Comparison of ENCODE assay signal across 9 mouse cellular contexts in the genomic region with DNA sequence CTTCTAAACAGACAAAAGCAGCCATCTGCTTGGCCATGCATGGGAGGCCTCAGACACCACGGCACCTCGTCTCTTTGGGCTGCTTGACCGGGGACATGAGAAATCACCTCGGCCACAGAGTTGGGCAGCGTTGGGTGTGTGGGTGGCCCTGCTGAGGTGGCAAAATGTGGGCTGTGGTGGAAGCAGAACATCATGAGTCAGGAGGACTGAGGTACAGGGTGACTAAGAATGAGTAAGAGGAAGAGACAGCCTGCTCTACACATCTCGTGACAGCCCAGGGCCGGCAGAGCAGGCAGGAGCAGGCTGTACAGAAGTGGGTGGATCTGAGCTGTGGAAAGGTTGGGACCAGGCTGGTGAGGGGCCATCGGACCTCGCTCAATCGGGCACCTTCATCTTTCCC. TPM values are rescaled to one million over a fixed set of nuclear protein-coding genes. Genes with fewer than 3 reads are reported as not detected.
DNase-seq lines count a peak whose midpoint lies in the region; ATAC-seq and TF ChIP-seq lines count a peak whose summit lies in the region.
"Had no signal": no experiment of that assay in that cellular context is flagged by ENCODE, and none has a peak within 500 bp of the region (broad histone marks: within the 10 kb centered on the region; RNA-seq: fewer than 3 reads in every experiment).

No protein-coding gene starts in this region.

- no peaks in the 10 kb centered on the region for H3K27me3 ChIP-seq in spleen, adult 2 months (ENCODE audit: control insufficient read depth, insufficient read depth, low read length)
- H3K27me3 ChIP-seq in midbrain, embryonic 11.5 days (ENCODE audit: control insufficient read depth, insufficient read depth, low read length), result no peaks in the 10 kb centered on the region
- H3K27me3 ChIP-seq: embryonic facial prominence, embryonic 15.5 days had no signal

- H3K4me3 ChIP-seq in spleen, adult 2 months (ENCODE audit: extremely low read depth, insufficient read depth, insufficient read length), result no peak overlapping the region
- no peak overlapping the region for H3K4me3 ChIP-seq in midbrain, embryonic 11.5 days (ENCODE audit: low read depth, low read length)
- H3K4me3 ChIP-seq: embryonic facial prominence, embryonic 15.5 days had no signal

- H3K4me2 ChIP-seq in midbrain, embryonic 11.5 days, result no peak overlapping the region
- H3K4me2 ChIP-seq: embryonic facial prominence, embryonic 15.5 days had no signal

- peak overlapping the region; percentile 24 for H3K27ac ChIP-seq in spleen, adult 2 months (ENCODE audit: insufficient read depth, low read length)
- H3K27ac ChIP-seq in midbrain, embryonic 11.5 days (ENCODE audit: low read depth, low read length), result no peak overlapping the region
- H3K27ac ChIP-seq: embryonic facial prominence, embryonic 15.5 days had no signal

- ATAC-seq in inflammation-experienced regulatory T-cells, adult 6 months, result peak; percentile 76
- peak; percentile 78 for ATAC-seq in monocyte, adult 5-6 weeks (replicated peaks; ENCODE audit: insufficient number of reproducible peaks, low FRiP score, low TSS enrichment, poor library complexity, severe bottlenecking)
- no peak for ATAC-seq in midbrain, embryonic 11.5 days (ENCODE audit: low FRiP score)

- peaks cover 31% of the 10 kb centered on the region for H3K36me3 ChIP-seq in spleen, adult 2 months (ENCODE audit: control insufficient read depth, insufficient read depth, low read length)
- peaks cover 17% of the 10 kb centered on the region for H3K36me3 ChIP-seq in midbrain, embryonic 11.5 days (ENCODE audit: control insufficient read depth, insufficient read depth, low read length)

- TF ChIP-seq POLR2A in spleen, adult 2 months (IDR thresholded peaks at IDR 0.05; ENCODE audit: low read depth, low read length), result no peak

- H3K4me1 ChIP-seq in spleen, adult 2 months (ENCODE audit: control insufficient read depth, insufficient read depth, insufficient read length), result peaks cover 6% of the 10 kb centered on the region; the same call in 1 of the 2 replicates
- H3K4me1 ChIP-seq in midbrain, embryonic 11.5 days (ENCODE audit: control insufficient read depth, insufficient read depth, low read length), result no peaks in the 10 kb centered on the region
- H3K4me1 ChIP-seq: embryonic facial prominence, embryonic 15.5 days had no signal

- H3K9ac ChIP-seq in midbrain, embryonic 11.5 days (ENCODE audit: low read length), result no peak overlapping the region
- H3K9ac ChIP-seq: embryonic facial prominence, embryonic 15.5 days had no signal

- WGBS in spleen, adult 2 months, result 65% methylated on average over 10 of the region's 10 CpGs
- 93% methylated on average over 10 of the region's 10 CpGs for WGBS in midbrain, embryonic 11.5 days

- no peak for TF ChIP-seq CTCF in spleen, adult 2 months (IDR thresholded peaks at IDR 0.05; ENCODE audit: extremely low read depth, insufficient read depth, insufficient read length, insufficient replicate concordance)

- DNase-seq in spleen, adult 2 months (ENCODE audit: low read depth in 1 of 2, low spot score in 2 of 2), result no peak
- DNase-seq in spleen, postnatal 4 days (ENCODE audit: low spot score in 2 of 2), result no peak
- DNase-seq in adrenal gland, postnatal 14 days, result peak; percentile 57
- no peak for DNase-seq in midbrain, embryonic 11.5 days (ENCODE audit: low spot score, missing footprints)
- DNase-seq in ovary, postnatal 10 days (ENCODE audit: low spot score), result no peak
- DNase-seq in adipocyte (ENCODE audit: low spot score), result no peak

- no peaks in the 10 kb centered on the region for H3K9me3 ChIP-seq in midbrain, embryonic 11.5 days (ENCODE audit: control insufficient read depth, low read length)
- H3K9me3 ChIP-seq: embryonic facial prominence, embryonic 15.5 days had no signal

RNA-seq across cellular contexts. Expression of gene Dhx34, which starts 14.3 kb away (rescaled TPM):
- polyA plus RNA-seq in spleen, adult 2 months (2012; rRNA removed), result 49.3 and 63.1 TPM in 2 replicates
- total RNA-seq in adrenal gland, postnatal 14 days (2021), result 12.3 and 13.7 TPM in 2 replicates
- 10 to 100 TPM in 2 of 3 experiments, 1 to 10 TPM in 1; 8.3 to 12.4 (median 11.4) TPM for polyA plus RNA-seq in inflammation-experienced regulatory T-cells, adult 6 months (2017; shearing (Covaris generic))
- 7.7 to 12.4 TPM (median 10.4 TPM) in 3 replicates for total RNA-seq in monocyte, adult 5-6 weeks (2017)
- 9.0 and 10.3 TPM in 2 replicates for polyA plus RNA-seq in midbrain, embryonic 11.5 days (2014; fragmentation: Nextera tagmentation; extraction: Ambion mirVana)

RNA-seq across cellular contexts. Expression of gene Meis3, which starts 32.6 kb away (rescaled TPM):
- 21.9 and 28.7 TPM in 2 replicates for polyA plus RNA-seq in spleen, adult 2 months (2012; rRNA removed)
- 9.4 and 16.2 TPM in 2 replicates for total RNA-seq in adrenal gland, postnatal 14 days (2021)
- polyA plus RNA-seq in inflammation-experienced regulatory T-cells, adult 6 months (2017; shearing (Covaris generic)), result 10 to 100 TPM in 2 of 3 experiments, 1 to 10 TPM in 1; 8.6 to 23.2 (median 20.8) TPM
- 3.0 to 15.5 TPM (median 6.4 TPM) in 3 replicates for total RNA-seq in monocyte, adult 5-6 weeks (2017)
- 74.7 and 80.7 TPM in 2 replicates for polyA plus RNA-seq in midbrain, embryonic 11.5 days (2014; fragmentation: Nextera tagmentation; extraction: Ambion mirVana)

RNA-seq across cellular contexts. Expression of gene C5ar2, which starts 36.5 kb away (rescaled TPM):
- 1.8 and 4.0 TPM in 2 replicates for polyA plus RNA-seq in spleen, adult 2 months (2012; rRNA removed)
- 0.37 and 0.75 TPM in 2 replicates for total RNA-seq in adrenal gland, postnatal 14 days (2021)
- polyA plus RNA-seq in inflammation-experienced regulatory T-cells, adult 6 months (2017; shearing (Covaris generic)), result under 1 TPM in 1 of 3 experiments, not detected in 2; 0.23 TPM
- total RNA-seq in monocyte, adult 5-6 weeks (2017), result 2.9 to 8.0 TPM (median 7.0 TPM) in 3 replicates
- 0.12 TPM in 1 of 2 replicates, not detected in the other for polyA plus RNA-seq in midbrain, embryonic 11.5 days (2014; fragmentation: Nextera tagmentation; extraction: Ambion mirVana)

RNA-seq across cellular contexts. Expression of gene C5ar1, which starts 51.8 kb away (rescaled TPM):
- 7.5 and 11.0 TPM in 2 replicates for polyA plus RNA-seq in spleen, adult 2 months (2012; rRNA removed)
- 3.3 and 5.5 TPM in 2 replicates for total RNA-seq in adrenal gland, postnatal 14 days (2021)
- polyA plus RNA-seq in inflammation-experienced regulatory T-cells, adult 6 months (2017; shearing (Covaris generic)), result under 1 TPM in 1 of 3 experiments, not detected in 2; 0.21 TPM
- 11.2 to 17.0 TPM (median 13.7 TPM) in 3 replicates for total RNA-seq in monocyte, adult 5-6 weeks (2017)
- 1.3 TPM in 2 replicates for polyA plus RNA-seq in midbrain, embryonic 11.5 days (2014; fragmentation: Nextera tagmentation; extraction: Ambion mirVana)
